Mouse (Mus musculus): ENCODE data around the gene Ipo9. TPM values are rescaled to one million over a fixed set of nuclear protein-coding genes. Genes with fewer than 3 reads are reported as not detected.
A peak's percentile ranks its signal among the peaks of the same experiment; 100 is the strongest.

The Ipo9 gene
- polyA plus RNA-seq, 1 experiment from 2014 or later = 205 TPM

GRCm38 (mm10) chr1:135465734-135466133 lies 35.4 kb upstream of the Ipo9 start:
- no peak overlapping the region for H3K4me2 ChIP-seq (ENCODE audit: low read depth, low read length)
- DNase-seq (ENCODE audit: low spot score) (no peak), ATAC-seq (replicated peaks; ENCODE audit: insufficient number of reproducible peaks, low FRiP score, low TSS enrichment, low read depth) (no peak)
- no peak overlapping the region for H3K9ac ChIP-seq (replicated peaks; ENCODE audit: low read length)
- H3K4me1 ChIP-seq (ENCODE audit: control insufficient read depth, insufficient read depth, low read length) = no peaks in the 10 kb centered on the region
- H3K36me3 ChIP-seq (replicated peaks; ENCODE audit: control insufficient read depth, insufficient read depth, low read depth, low read length) = no peaks in the 10 kb centered on the region
- no peaks in the 10 kb centered on the region for H3K27me3 ChIP-seq (ENCODE audit: control insufficient read depth, insufficient read depth, low read length)
- H3K9me3 ChIP-seq (replicated peaks; ENCODE audit: control insufficient read depth, low read length) = no peaks in the 10 kb centered on the region
- no peak overlapping the region for H3K4me3 ChIP-seq (ENCODE audit: low read depth, low read length)
- H3K27ac ChIP-seq (replicated peaks; ENCODE audit: low read depth, low read length) = no peak overlapping the region
- WGBS = 91% methylated on average over 19 of the region's 19 CpGs

- H3K36me3 ChIP-seq (replicated peaks; ENCODE audit: control insufficient read depth, insufficient read depth, low read depth, low read length) = no peaks in the 10 kb centered on the region
- H3K4me1 ChIP-seq (ENCODE audit: control insufficient read depth, insufficient read depth, low read length) = no peaks in the 10 kb centered on the region
- WGBS = 75% methylated on average over 8 of the region's 8 CpGs
- H3K9ac ChIP-seq (replicated peaks; ENCODE audit: low read length) = no peak overlapping the region
- ATAC-seq (replicated peaks; ENCODE audit: insufficient number of reproducible peaks, low FRiP score, low TSS enrichment, low read depth) = no peak
- H3K4me2 ChIP-seq (ENCODE audit: low read depth, low read length) = no peak overlapping the region
- DNase-seq (ENCODE audit: low spot score) = no peak
- no peak overlapping the region for H3K27ac ChIP-seq (replicated peaks; ENCODE audit: low read depth, low read length)
- no peaks in the 10 kb centered on the region for H3K9me3 ChIP-seq (replicated peaks; ENCODE audit: control insufficient read depth, low read length)
- no peaks in the 10 kb centered on the region for H3K27me3 ChIP-seq (ENCODE audit: control insufficient read depth, insufficient read depth, low read length)
- H3K4me3 ChIP-seq (ENCODE audit: low read depth, low read length) = no peak overlapping the region
Observed at GRCm38 (mm10) chr1:135462736-135463135, 32.4 kb upstream of the Ipo9 start.

GRCm38 (mm10) chr1:135462304-135462703 lies 32.0 kb upstream of the Ipo9 start:
- no peak overlapping the region for H3K9ac ChIP-seq (replicated peaks; ENCODE audit: low read length)
- DNase-seq (ENCODE audit: low spot score) (no peak), ATAC-seq (replicated peaks; ENCODE audit: insufficient number of reproducible peaks, low FRiP score, low TSS enrichment, low read depth) (no peak)
- no peaks in the 10 kb centered on the region for H3K9me3 ChIP-seq (replicated peaks; ENCODE audit: control insufficient read depth, low read length)
- no peaks in the 10 kb centered on the region for H3K4me1 ChIP-seq (ENCODE audit: control insufficient read depth, insufficient read depth, low read length)
- no peak overlapping the region for H3K4me2 ChIP-seq (ENCODE audit: low read depth, low read length)
- H3K27ac ChIP-seq (replicated peaks; ENCODE audit: low read depth, low read length) = no peak overlapping the region
- no peaks in the 10 kb centered on the region for H3K36me3 ChIP-seq (replicated peaks; ENCODE audit: control insufficient read depth, insufficient read depth, low read depth, low read length)
- WGBS = 70% methylated on average over 4 of the region's 4 CpGs
- H3K4me3 ChIP-seq (ENCODE audit: low read depth, low read length) = no peak overlapping the region
- no peaks in the 10 kb centered on the region for H3K27me3 ChIP-seq (ENCODE audit: control insufficient read depth, insufficient read depth, low read length)

GRCm38 (mm10) chr1:135461097-135461730 lies 30.9 kb upstream of the Ipo9 start:
- no peaks in the 10 kb centered on the region for H3K4me1 ChIP-seq (ENCODE audit: control insufficient read depth, insufficient read depth, low read length)
- no peak overlapping the region for H3K9ac ChIP-seq (replicated peaks; ENCODE audit: low read length)
- H3K4me3 ChIP-seq (ENCODE audit: low read depth, low read length) = no peak overlapping the region
- WGBS = 85% methylated on average over 3 of the region's 3 CpGs
- H3K4me2 ChIP-seq (ENCODE audit: low read depth, low read length) = no peak overlapping the region
- no peak for ATAC-seq (replicated peaks; ENCODE audit: insufficient number of reproducible peaks, low FRiP score, low TSS enrichment, low read depth)
- no peaks in the 10 kb centered on the region for H3K36me3 ChIP-seq (replicated peaks; ENCODE audit: control insufficient read depth, insufficient read depth, low read depth, low read length)
- DNase-seq (ENCODE audit: low spot score) = peak; percentile 80
- H3K27me3 ChIP-seq (ENCODE audit: control insufficient read depth, insufficient read depth, low read length) = no peaks in the 10 kb centered on the region
- H3K27ac ChIP-seq (replicated peaks; ENCODE audit: low read depth, low read length) = no peak overlapping the region
- no peaks in the 10 kb centered on the region for H3K9me3 ChIP-seq (replicated peaks; ENCODE audit: control insufficient read depth, low read length)

GRCm38 (mm10) chr1:135460521-135460920 lies 30.2 kb upstream of the Ipo9 start:
- Histone ChIP-seq H3K4me1 (ENCODE audit: control insufficient read depth, insufficient read depth, low read length) (no peaks in the 10 kb centered on the region), H3K9me3 (replicated peaks; ENCODE audit: control insufficient read depth, low read length) (no peaks in the 10 kb centered on the region), H3K27ac (replicated peaks; ENCODE audit: low read depth, low read length) (no peak overlapping the region), H3K4me2 (ENCODE audit: low read depth, low read length) (no peak overlapping the region), H3K4me3 (ENCODE audit: low read depth, low read length) (no peak overlapping the region), H3K9ac (replicated peaks; ENCODE audit: low read length) (no peak overlapping the region), H3K27me3 (ENCODE audit: control insufficient read depth, insufficient read depth, low read length) (no peaks in the 10 kb centered on the region), H3K36me3 (replicated peaks; ENCODE audit: control insufficient read depth, insufficient read depth, low read depth, low read length) (no peaks in the 10 kb centered on the region)
- WGBS = 94% methylated on average over 16 of the region's 16 CpGs
- DNase-seq (ENCODE audit: low spot score) (no peak), ATAC-seq (replicated peaks; ENCODE audit: insufficient number of reproducible peaks, low FRiP score, low TSS enrichment, low read depth) (no peak)

GRCm38 (mm10) chr1:135457860-135458259 lies 27.6 kb upstream of the Ipo9 start:
- 87% methylated on average over 5 of the region's 5 CpGs for WGBS
- Histone ChIP-seq H3K27ac (replicated peaks; ENCODE audit: low read depth, low read length) (no peak overlapping the region), H3K9me3 (replicated peaks; ENCODE audit: control insufficient read depth, low read length) (no peaks in the 10 kb centered on the region), H3K4me3 (ENCODE audit: low read depth, low read length) (no peak overlapping the region), H3K4me2 (ENCODE audit: low read depth, low read length) (no peak overlapping the region), H3K27me3 (ENCODE audit: control insufficient read depth, insufficient read depth, low read length) (no peaks in the 10 kb centered on the region), H3K4me1 (ENCODE audit: control insufficient read depth, insufficient read depth, low read length) (no peaks in the 10 kb centered on the region), H3K9ac (replicated peaks; ENCODE audit: low read length) (no peak overlapping the region), H3K36me3 (replicated peaks; ENCODE audit: control insufficient read depth, insufficient read depth, low read depth, low read length) (peaks cover 3% of the 10 kb centered on the region; the same call in 1 of the 2 replicates)
- no peak for ATAC-seq (replicated peaks; ENCODE audit: insufficient number of reproducible peaks, low FRiP score, low TSS enrichment, low read depth)
- DNase-seq (ENCODE audit: low spot score) = no peak

GRCm38 (mm10) chr1:135452259-135452658 lies 22.0 kb upstream of the Ipo9 start:
- no peaks in the 10 kb centered on the region for H3K27me3 ChIP-seq (ENCODE audit: control insufficient read depth, insufficient read depth, low read length)
- H3K4me1 ChIP-seq (ENCODE audit: control insufficient read depth, insufficient read depth, low read length) = no peaks in the 10 kb centered on the region
- H3K4me2 ChIP-seq (ENCODE audit: low read depth, low read length) = no peak overlapping the region
- H3K4me3 ChIP-seq (ENCODE audit: low read depth, low read length) = no peak overlapping the region
- DNase-seq (ENCODE audit: low spot score) (peak; percentile 64), ATAC-seq (replicated peaks; ENCODE audit: insufficient number of reproducible peaks, low FRiP score, low TSS enrichment, low read depth) (no peak)
- H3K9ac ChIP-seq (replicated peaks; ENCODE audit: low read length) = no peak overlapping the region
- no peak overlapping the region for H3K27ac ChIP-seq (replicated peaks; ENCODE audit: low read depth, low read length)
- WGBS = 81% methylated on average over 10 of the region's 10 CpGs
- H3K9me3 ChIP-seq (replicated peaks; ENCODE audit: control insufficient read depth, low read length) = no peaks in the 10 kb centered on the region
- H3K36me3 ChIP-seq (replicated peaks; ENCODE audit: control insufficient read depth, insufficient read depth, low read depth, low read length) = peaks cover 7% of the 10 kb centered on the region

- WGBS = 87% methylated on average over 2 of the region's 2 CpGs
- Histone ChIP-seq H3K27ac (replicated peaks; ENCODE audit: low read depth, low read length) (no peak overlapping the region), H3K9ac (replicated peaks; ENCODE audit: low read length) (no peak overlapping the region), H3K4me2 (ENCODE audit: low read depth, low read length) (no peak overlapping the region), H3K9me3 (replicated peaks; ENCODE audit: control insufficient read depth, low read length) (no peaks in the 10 kb centered on the region), H3K36me3 (replicated peaks; ENCODE audit: control insufficient read depth, insufficient read depth, low read depth, low read length) (peaks cover 7% of the 10 kb centered on the region), H3K27me3 (ENCODE audit: control insufficient read depth, insufficient read depth, low read length) (no peaks in the 10 kb centered on the region), H3K4me3 (ENCODE audit: low read depth, low read length) (no peak overlapping the region), H3K4me1 (ENCODE audit: control insufficient read depth, insufficient read depth, low read length) (no peaks in the 10 kb centered on the region)
- ATAC-seq (replicated peaks; ENCODE audit: insufficient number of reproducible peaks, low FRiP score, low TSS enrichment, low read depth) = no peak
- DNase-seq (ENCODE audit: low spot score) = no peak
Observed at GRCm38 (mm10) chr1:135451419-135451818, 21.1 kb upstream of the Ipo9 start.

Data from embryonic facial prominence, embryonic 11.5 days (tissue).